Mouse (Mus musculus) monocyte, adult 5-6 weeks (primary cell): ENCODE measurements around the gene Ahrr. TPM values are rescaled to one million over a fixed set of nuclear protein-coding genes. Genes with fewer than 3 reads are reported as not detected.

Source experiments
- ATAC-seq: fragments of 153-309, 156-312 bp; replicated peaks from 2 replicates; pipeline ENCODE4 v1.8.0; 2017; ENCODE audit warnings: mild to moderate bottlenecking; ENCODE audit not compliant: low TSS enrichment, insufficient number of reproducible peaks, severe bottlenecking, poor library complexity, low FRiP score
- total RNA-seq: library from RNA; stranded (forward); fragments of 200-1000, 200-491, 200-594 nt; gene quantifications from 3 replicates; pipeline ENCODE4 v1.2.3, GENCODE M21; 2017

The Ahrr gene
- total RNA-seq, 1 experiment from 2014 or later, result 0.48 TPM

DNA sequence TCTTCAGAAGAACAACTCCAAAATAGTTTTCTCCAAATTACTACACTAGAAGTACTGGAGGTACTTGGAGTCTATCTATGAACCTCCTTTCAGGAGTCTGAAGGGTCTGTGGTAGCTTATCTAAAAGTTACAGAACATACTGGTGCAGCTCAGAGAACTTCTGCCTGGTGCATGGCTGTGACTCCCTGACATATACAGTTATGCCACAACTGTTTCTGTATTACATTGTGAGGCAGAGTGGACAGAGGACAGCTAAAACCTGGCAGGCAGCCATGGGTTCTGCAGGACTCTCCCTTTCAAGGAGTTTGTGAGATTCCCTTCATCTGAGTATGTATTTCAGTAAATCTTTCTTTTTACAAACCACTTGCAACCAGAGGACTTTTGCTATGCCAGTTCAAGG is 45.6 kb downstream of the Ahrr start:
- ATAC-seq, result no peak

GRCm38 (mm10) chr13:74245899-74246231 is 46.3 kb downstream of the Ahrr start:
- no peak for ATAC-seq

GRCm38 (mm10) chr13:74245214-74245898 is 46.8 kb downstream of the Ahrr start:
- no peak for ATAC-seq

DNA sequence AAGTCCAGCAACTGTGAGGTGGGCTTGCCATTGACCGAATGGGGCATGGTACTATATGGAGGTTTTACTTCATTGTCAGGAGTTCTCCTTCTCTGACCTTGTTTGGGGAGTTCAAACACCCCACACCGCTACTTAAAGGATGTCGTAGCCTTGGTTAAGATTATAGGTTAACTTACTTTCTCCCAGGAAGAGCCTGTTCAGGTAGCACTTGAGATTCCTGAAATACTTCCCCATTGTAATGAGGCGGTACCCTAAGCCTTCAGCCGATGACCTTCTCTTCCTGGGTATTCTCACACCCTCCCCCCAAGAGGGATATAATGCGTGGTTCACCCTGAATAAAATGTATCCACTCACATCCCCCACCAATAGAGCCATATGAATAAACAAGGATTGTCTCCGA is 54.6 kb downstream of the Ahrr start:
- no peak for ATAC-seq

DNA sequence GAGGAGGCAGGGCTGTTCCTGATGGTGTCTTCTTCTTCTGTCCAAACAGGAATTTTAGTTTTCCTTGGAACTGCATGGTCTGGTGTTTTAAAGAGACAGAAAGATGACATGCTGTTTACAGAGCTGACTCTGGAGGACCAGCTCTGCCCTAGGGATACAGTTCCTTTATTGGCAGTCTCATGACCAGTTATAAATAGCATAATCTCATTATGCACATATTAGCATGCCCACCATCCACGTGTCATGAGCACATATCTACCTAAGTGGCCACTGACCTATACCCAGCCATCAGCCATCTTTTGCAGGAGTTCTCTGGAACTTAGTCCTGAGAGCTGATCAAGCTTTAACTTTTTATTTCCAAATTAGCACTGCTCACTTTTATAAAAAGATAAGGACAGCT is 71.5 kb downstream of the Ahrr start:
- ATAC-seq, result no peak

DNA sequence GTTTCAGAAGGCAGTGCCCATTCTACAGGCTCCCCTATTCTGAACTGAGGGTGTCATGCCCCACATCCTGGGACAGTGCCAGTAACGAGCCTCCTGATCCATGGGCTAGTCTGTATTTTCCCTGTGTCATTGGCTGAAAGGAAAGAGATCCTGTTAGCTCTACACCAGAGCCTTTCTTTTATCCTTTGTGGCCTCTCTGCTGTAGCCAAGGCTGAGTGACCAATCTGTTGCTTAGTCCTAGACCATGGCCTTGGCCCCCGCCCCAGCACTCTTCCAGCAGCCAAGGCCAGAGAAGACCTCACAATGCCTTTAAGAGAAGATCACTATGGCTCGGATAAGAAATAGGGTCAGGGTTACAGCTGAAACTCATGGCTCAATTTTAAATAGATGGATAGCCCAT is 73.7 kb downstream of the Ahrr start:
- ATAC-seq, result no peak

GRCm38 (mm10) chr13:74208986-74209345 is 83.2 kb downstream of the Ahrr start:
- ATAC-seq, result no peak

DNA sequence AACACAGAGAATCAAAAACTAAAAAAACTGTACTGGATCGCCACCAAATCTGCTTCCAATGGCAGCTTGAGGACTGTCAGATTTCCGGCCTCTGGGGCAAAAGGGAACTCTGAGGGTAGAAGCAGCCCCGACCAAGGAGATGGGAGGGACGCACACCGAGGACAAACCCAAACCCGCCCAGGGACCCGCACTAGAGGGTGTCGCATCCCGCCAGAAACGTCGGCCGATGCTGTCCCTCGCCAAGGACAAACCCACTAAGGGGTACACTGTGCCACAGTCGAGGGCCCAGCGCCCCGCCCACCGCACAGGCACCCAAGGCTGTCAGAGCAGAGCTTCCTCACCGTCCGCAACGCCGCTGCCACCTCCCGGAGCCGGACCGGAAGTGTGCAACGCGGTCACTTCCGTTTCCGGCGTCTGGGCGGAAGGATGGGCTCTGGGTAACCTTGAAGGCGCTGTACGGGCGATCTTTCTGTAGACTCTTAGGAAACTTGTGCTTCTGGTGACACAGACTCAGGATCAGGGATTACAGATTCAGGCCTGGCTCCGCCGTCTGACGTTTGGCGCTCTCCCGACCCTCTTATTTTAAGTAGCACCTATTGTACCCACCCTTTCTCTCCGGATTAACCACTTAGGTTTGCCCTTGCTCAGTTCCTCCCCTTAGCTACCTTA is 83.7 kb downstream of the Ahrr start, which contains the start of gene Exoc3:
Gene Exoc3, minus strand, starts transcription at position 416 of the 669 bp plus-strand sequence.
- ATAC-seq, result peak; percentile 95

GRCm38 (mm10) chr13:74196451-74196850 is 95.7 kb downstream of the Ahrr start:
- ATAC-seq, result no peak

DNA sequence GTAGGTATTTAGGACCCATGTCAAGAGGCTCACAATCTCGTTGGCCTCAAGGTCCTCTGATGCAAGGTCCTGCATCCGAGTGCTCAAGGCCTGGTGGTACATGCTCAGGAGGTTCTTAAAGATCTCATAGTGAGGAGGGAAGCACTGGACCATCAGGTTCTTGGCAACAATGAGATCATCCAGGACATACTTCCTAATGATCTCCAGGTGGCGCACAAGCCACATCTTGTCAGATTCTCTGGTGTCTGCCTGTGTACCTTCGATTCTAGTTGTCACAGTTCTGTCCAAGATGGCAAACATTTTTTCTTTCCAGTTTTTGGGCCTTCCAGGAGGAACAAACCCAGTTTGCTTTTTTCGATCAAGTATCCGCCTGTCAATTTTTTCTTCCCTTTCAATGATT is 99.5 kb downstream of the Ahrr start:
- no peak for ATAC-seq

DNA sequence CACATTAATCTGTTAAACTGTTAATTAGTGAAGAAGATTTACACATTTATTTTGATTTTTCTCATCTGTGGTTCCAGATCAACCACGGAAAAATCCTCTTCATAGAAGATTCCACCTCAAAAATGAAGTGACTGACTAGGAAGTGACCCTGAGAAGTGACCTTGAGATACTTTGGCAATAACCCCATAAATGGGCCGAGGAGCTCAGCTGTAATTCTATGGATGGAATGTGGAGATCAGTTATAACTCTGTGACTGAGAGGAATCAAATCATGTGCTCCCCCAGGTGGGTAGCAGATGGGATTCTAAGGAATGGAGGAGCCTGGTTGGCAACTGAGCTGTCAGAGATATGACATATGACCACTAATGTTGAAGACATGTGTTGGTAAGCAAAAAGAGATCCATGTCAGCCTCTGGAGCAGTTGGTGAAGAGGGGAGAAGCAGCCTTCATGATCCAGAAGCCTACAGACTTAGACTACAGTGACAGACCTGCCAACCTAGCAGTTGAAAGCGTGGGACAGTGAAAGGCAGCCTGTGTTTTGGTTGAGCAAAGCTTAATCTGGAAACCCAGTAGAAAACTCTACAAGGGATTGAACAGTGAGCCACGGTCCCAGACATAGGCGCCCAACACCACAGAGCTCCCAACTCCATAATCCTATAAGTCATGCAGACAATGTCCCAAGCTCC is 109.0 kb downstream of the Ahrr start:
- ATAC-seq, result no peak

- no peak for ATAC-seq
Measured at GRCm38 (mm10) chr13:74172036-74172435, 120.1 kb downstream of the Ahrr start.

DNA sequence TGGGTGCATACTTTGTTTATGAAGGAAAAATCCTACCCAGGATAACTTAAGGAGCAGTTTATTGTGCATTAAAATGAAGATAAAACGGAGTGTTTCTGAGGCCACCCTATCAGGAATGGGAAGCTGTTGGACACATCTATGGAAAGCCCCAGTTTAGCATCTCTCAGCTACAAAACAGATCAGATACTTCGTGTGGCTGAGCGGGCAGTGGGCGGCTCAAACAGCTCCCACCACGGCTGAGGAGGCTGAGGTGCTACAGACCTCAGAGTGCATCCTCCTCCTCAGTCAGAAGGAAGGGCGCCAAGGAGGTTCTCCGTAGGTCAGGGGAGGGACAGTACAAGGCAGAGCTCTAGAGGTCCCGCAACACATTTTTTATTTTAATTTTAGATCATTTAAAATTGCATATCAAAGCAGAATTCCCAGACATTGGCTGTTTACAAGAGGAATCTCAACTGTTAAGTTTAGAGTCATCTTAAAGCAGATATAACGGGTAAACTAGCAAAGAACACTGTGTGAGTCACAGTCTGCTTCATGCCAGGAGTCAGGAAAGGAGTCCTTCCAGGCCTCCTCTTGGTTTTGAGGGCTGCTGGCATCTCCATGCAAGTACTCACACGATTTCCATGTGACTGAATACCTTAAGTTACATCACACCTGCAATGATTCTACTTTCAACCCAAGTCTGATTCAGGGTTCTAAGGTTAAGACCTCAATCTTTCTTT is 122.5 kb downstream of the Ahrr start:
- no peak for ATAC-seq

DNA sequence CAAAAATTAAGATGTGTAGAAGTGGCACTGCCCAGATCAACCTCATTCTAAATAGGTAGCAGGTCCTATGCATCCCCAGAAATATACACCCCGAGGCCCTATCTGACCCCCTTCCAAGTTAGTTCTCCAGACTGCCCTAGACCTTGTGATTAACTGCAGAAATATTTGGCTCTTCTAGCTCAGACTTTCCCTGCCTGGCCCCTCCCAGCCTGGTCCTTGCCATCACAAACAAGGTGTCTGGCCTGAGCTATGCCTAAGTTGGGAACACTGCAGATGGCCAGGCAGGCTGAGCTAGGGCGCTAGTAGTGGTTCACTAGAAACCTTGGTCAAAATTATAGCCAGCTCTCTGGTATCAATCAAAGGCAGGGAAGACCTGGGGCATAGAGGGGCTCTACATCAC is 124.6 kb downstream of the Ahrr start:
- no peak for ATAC-seq

- ATAC-seq, result no peak
Measured at GRCm38 (mm10) chr13:74167057-74167413, 125.1 kb downstream of the Ahrr start.

GRCm38 (mm10) chr13:74166348-74167056 is 125.6 kb downstream of the Ahrr start:
- ATAC-seq, result no peak
